Mouse (Mus musculus) cerebellum, postnatal 10 days (tissue): ENCODE measurements around the gene Arhgef19.
A peak's percentile ranks its signal among the peaks of the same experiment; 100 is the strongest.

Experiments used
- DNase-seq, 2 experiments: peaks; one replicate each; pipeline ENCODE4 v3.0.0; 2021; ENCODE audit warnings: mixed read lengths in 2 of 2

The Arhgef19 gene

GRCm38 (mm10) chr4:141239388-141240125 is at the start of gene Arhgef19:
TSS of gene Arhgef19 (plus strand) at chr4:141239499.
- DNase-seq: peak; percentile 76 to 88

GRCm38 (mm10) chr4:141191294-141191693 is 48.0 kb upstream of the Arhgef19 start:
- no peak for DNase-seq

GRCm38 (mm10) chr4:141194553-141194952 is 44.7 kb upstream of the Arhgef19 start:
- DNase-seq: no peak

- DNase-seq: no peak
Measured at GRCm38 (mm10) chr4:141196981-141197685, 42.2 kb upstream of the Arhgef19 start.

- DNase-seq: no peak
Measured at GRCm38 (mm10) chr4:141197686-141198035, 41.6 kb upstream of the Arhgef19 start.

- DNase-seq: no peak
Measured at GRCm38 (mm10) chr4:141200906-141201305, 38.4 kb upstream of the Arhgef19 start.

GRCm38 (mm10) chr4:141202192-141202591 is 37.1 kb upstream of the Arhgef19 start:
- DNase-seq: no peak

GRCm38 (mm10) chr4:141204580-141205061 is 34.7 kb upstream of the Arhgef19 start:
- peak; percentile 58 to 65 for DNase-seq

- DNase-seq: no peak
Measured at GRCm38 (mm10) chr4:141207081-141207480, 32.2 kb upstream of the Arhgef19 start.

- no peak for DNase-seq
Measured at GRCm38 (mm10) chr4:141210524-141211219, 28.6 kb upstream of the Arhgef19 start.

GRCm38 (mm10) chr4:141211646-141212045 is 27.7 kb upstream of the Arhgef19 start:
- DNase-seq: no peak

- DNase-seq: no peak
Measured at GRCm38 (mm10) chr4:141212892-141213291, 26.4 kb upstream of the Arhgef19 start.

- no peak for DNase-seq
Measured at GRCm38 (mm10) chr4:141213342-141213741, 26.0 kb upstream of the Arhgef19 start.

GRCm38 (mm10) chr4:141213770-141214336 is 25.4 kb upstream of the Arhgef19 start, which contains the start of gene Rsg1:
TSS of gene Rsg1 (plus strand) at chr4:141213956.
- peak; percentile 98 for DNase-seq

GRCm38 (mm10) chr4:141214337-141214851 is 24.9 kb upstream of the Arhgef19 start:
- peak; percentile 69 to 70 for DNase-seq

GRCm38 (mm10) chr4:141219583-141220213 is 19.6 kb upstream of the Arhgef19 start:
- peak; percentile 80 to 87 for DNase-seq

- DNase-seq: no peak
Measured at GRCm38 (mm10) chr4:141221848-141222247, 17.5 kb upstream of the Arhgef19 start.

- no peak for DNase-seq
Measured at GRCm38 (mm10) chr4:141222752-141223151, 16.5 kb upstream of the Arhgef19 start.

GRCm38 (mm10) chr4:141228687-141229086 is 10.6 kb upstream of the Arhgef19 start:
- DNase-seq: no peak

GRCm38 (mm10) chr4:141233196-141233595 is 6.1 kb upstream of the Arhgef19 start:
- DNase-seq: no peak

GRCm38 (mm10) chr4:141235537-141236111 is 3.7 kb upstream of the Arhgef19 start:
- no peak for DNase-seq

- DNase-seq: peak; percentile 67
Measured at GRCm38 (mm10) chr4:141236856-141237255, 2.4 kb upstream of the Arhgef19 start.
